Mouse (Mus musculus) G1E (cell line): Measurements from ENCODE around the gene Rbbp8nl. TPM values are rescaled to one million over a fixed set of nuclear protein-coding genes. Genes with fewer than 3 reads are reported as not detected.

Experiments
- ATAC-seq: 2 replicates; pipeline ENCODE4 v1.8.0; 2016; ENCODE audit warnings: mild to moderate bottlenecking; ENCODE audit not compliant: insufficient number of reproducible peaks, poor library complexity, low FRiP score, severe bottlenecking; ENCODE audit errors: extremely low read depth
- DNase-seq: peaks from one replicate; pipeline ENCODE4 v3.0.0; 2012; ENCODE audit warnings: low spot score
- H3K27me3 ChIP-seq: 2 replicates; pipeline ENCODE4 v1.6.1; 2012; ENCODE audit warnings: mild to moderate bottlenecking, low read length, inconsistent platforms; ENCODE audit not compliant: insufficient read depth
- H3K36me3 ChIP-seq: replicated peaks from 2 replicates; pipeline ENCODE3; 2012; ENCODE audit warnings: mild to moderate bottlenecking, inconsistent platforms
- H3K4me1 ChIP-seq: 2 replicates; pipeline ENCODE4 v1.6.1; 2012; ENCODE audit warnings: low read depth, low read length, inconsistent platforms, mixed read lengths; ENCODE audit not compliant: insufficient read depth
- H3K4me3 ChIP-seq: 2 replicates; pipeline ENCODE4 v1.5.1; 2012; ENCODE audit warnings: low read depth, mild to moderate bottlenecking, inconsistent platforms, low read length, moderate library complexity, mixed read lengths
- H3K9me3 ChIP-seq: replicated peaks from 2 replicates; pipeline ENCODE4 v1.6.1; 2012; ENCODE audit warnings: inconsistent platforms
- CTCF ChIP-seq: IDR thresholded peaks from 2 replicates; pipeline ENCODE4 v1.5.1; 2012; ENCODE audit warnings: low read depth, low read length, inconsistent platforms, mixed read lengths
- GATA1 ChIP-seq: IDR thresholded peaks from 2 replicates; pipeline ENCODE4 v1.6.1; 2012; ENCODE audit warnings: borderline replicate concordance, low read length, inconsistent platforms, mixed read lengths
- GATA2 ChIP-seq: IDR thresholded peaks from 2 replicates; pipeline ENCODE4 v1.6.1; 2012; ENCODE audit warnings: low read depth, low read length, inconsistent platforms, borderline replicate concordance
- POLR2AphosphoS5 ChIP-seq: IDR thresholded peaks from 2 replicates; pipeline ENCODE4 v1.6.1; 2012; ENCODE audit warnings: low read depth, low read length, inconsistent platforms; ENCODE audit not compliant: insufficient replicate concordance
- TAL1 ChIP-seq: conservative IDR thresholded peaks from 2 replicates; pipeline ENCODE4 v1.6.1; 2012; ENCODE audit warnings: low read depth, low read length, inconsistent platforms, mixed read lengths
- polyA plus RNA-seq: library from polyadenylated mRNA; stranded (reverse); fragments of >175 nt; gene quantifications from 2 replicates; pipeline ENCODE4 v1.2.3, GENCODE M21; 2012
- total RNA-seq, 2 experiments: library from RNA; stranded (forward) in 1 of 2; stranded (reverse) in 1 of 2; fragments of 200-1000 nt in 1 of 2; fragments of >200 nt in 1 of 2; fragmentation: Nextera tagmentation in 1 of 2; gene quantifications; 2 replicates each; pipeline ENCODE4 v1.2.3; 2014 to 2017

Gene Rbbp8nl
- total and polyA plus RNA-seq, 3 experiments: 0.11 TPM; not detected in 2

- Histone ChIP-seq H3K36me3 (peaks cover 53% of the 10 kb centered on the region), H3K9me3 (no peaks in the 10 kb centered on the region), H3K4me1 (peaks cover 63% of the 10 kb centered on the region), H3K4me3 (peak overlapping the region; percentile 82; the same call in 1 of the 2 replicates), H3K27me3 (peaks cover 16% of the 10 kb centered on the region)
- no peak for ATAC-seq
- TF ChIP-seq GATA1 (no peak), POLR2AphosphoS5 (no peak), TAL1 (no peak), GATA2 (no peak), CTCF (no peak)
- no peak for DNase-seq
Measured at GRCm38 (mm10) chr2:180271804-180272395, 17.8 kb downstream of the Rbbp8nl start.

DNA sequence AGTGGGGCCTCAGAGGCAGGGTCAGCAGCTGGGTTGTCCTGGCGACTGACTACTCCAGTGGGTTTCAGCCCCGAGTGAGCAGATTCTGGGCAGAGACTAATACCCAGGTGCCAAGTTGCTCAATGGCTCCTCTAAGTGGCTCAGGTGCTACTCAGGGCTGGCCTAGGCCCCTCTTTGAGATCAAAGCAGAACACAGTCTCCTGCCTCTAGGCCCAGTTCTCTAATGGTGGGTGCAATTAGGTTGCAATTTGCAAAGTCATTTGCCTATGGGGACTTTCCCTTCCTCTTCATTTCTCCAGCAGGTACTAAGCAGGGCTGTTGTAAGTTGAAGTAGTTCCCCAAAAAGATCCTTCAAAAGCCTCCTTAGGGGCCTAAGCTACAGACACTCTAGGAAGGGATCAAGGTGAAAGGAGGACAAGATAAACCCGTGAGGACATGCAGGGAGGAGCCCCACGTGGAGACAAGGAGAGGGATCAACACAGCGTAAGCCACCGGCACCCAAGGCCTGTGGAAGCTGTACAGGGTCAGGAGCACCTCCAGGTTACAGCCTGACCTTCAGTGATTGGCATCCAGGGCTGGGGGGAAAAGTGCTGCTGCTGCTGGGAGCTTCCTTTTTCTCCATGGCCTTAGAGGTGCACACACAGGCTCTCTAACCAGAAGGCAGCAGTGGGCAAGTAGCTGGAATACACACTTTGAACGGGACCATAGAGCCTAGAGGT lies 19.0 kb downstream of the Rbbp8nl start:
- H3K36me3 ChIP-seq: peaks cover 65% of the 10 kb centered on the region
- DNase-seq (no peak), ATAC-seq (no peak)
- H3K27me3 ChIP-seq: peaks cover 6% of the 10 kb centered on the region; the same call in 1 of the 2 replicates
- TF ChIP-seq GATA2 (no peak), TAL1 (no peak), CTCF (no peak)
- H3K9me3 ChIP-seq: no peaks in the 10 kb centered on the region
- no peak overlapping the region for H3K4me3 ChIP-seq
- peaks cover 51% of the 10 kb centered on the region for H3K4me1 ChIP-seq

GRCm38 (mm10) chr2:180269329-180269728 lies 20.4 kb downstream of the Rbbp8nl start:
- Histone ChIP-seq H3K4me3 (no peak overlapping the region), H3K36me3 (peaks cover 77% of the 10 kb centered on the region), H3K27me3 (no peaks in the 10 kb centered on the region), H3K9me3 (no peaks in the 10 kb centered on the region), H3K4me1 (peaks cover 38% of the 10 kb centered on the region)
- DNase-seq (no peak), ATAC-seq (no peak)
- no peak for TF ChIP-seq POLR2AphosphoS5
- no peak for TF ChIP-seq CTCF
- TF ChIP-seq GATA2: no peak
- TF ChIP-seq GATA1: no peak
- no peak for TF ChIP-seq TAL1

- Histone ChIP-seq H3K27me3 (no peaks in the 10 kb centered on the region), H3K9me3 (no peaks in the 10 kb centered on the region), H3K4me3 (no peak overlapping the region), H3K36me3 (peaks cover 91% of the 10 kb centered on the region), H3K4me1 (peaks cover 32% of the 10 kb centered on the region)
- no peak for ATAC-seq
- DNase-seq: no peak
- TF ChIP-seq TAL1: no peak
- no peak for TF ChIP-seq CTCF
- TF ChIP-seq GATA1: no peak
- TF ChIP-seq POLR2AphosphoS5: no peak
- no peak for TF ChIP-seq GATA2
Measured at GRCm38 (mm10) chr2:180267955-180268354, 21.7 kb downstream of the Rbbp8nl start.

GRCm38 (mm10) chr2:180262891-180263290 lies 26.8 kb downstream of the Rbbp8nl start:
- no peak overlapping the region for H3K4me3 ChIP-seq
- TF ChIP-seq TAL1: no peak
- no peak for TF ChIP-seq CTCF
- TF ChIP-seq GATA1: no peak
- TF ChIP-seq GATA2: no peak
- TF ChIP-seq POLR2AphosphoS5: no peak
- DNase-seq (no peak), ATAC-seq (no peak)
- H3K27me3 ChIP-seq: no peaks in the 10 kb centered on the region
- peaks cover 30% of the 10 kb centered on the region for H3K4me1 ChIP-seq
- H3K9me3 ChIP-seq: no peaks in the 10 kb centered on the region
- peaks cover 97% of the 10 kb centered on the region for H3K36me3 ChIP-seq

DNA sequence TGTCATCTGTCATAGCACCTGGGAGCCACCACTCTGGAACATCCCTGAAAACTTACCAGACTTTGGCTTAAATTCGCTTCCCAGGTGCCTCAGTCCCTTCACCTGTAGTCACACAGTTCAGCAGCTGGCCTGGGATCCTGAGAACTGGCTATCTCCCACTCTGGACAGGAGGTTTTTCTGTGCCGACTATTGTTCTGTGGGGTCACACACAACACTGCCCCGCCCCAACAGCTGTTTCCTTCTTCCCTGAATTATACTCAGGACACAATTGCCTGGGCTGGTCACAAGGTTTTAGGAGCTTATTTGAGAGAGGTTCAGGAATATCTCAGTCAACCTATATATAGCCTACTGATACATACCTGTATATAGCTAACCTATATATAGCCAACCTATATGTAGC lies 27.2 kb downstream of the Rbbp8nl start:
- no peak for ATAC-seq
- H3K4me3 ChIP-seq: no peak overlapping the region
- DNase-seq: no peak
- peaks cover 97% of the 10 kb centered on the region for H3K36me3 ChIP-seq
- no peak for TF ChIP-seq TAL1
- TF ChIP-seq GATA2: no peak
- no peak for TF ChIP-seq CTCF
- TF ChIP-seq POLR2AphosphoS5: no peak
- no peak for TF ChIP-seq GATA1
- H3K27me3 ChIP-seq: no peaks in the 10 kb centered on the region
- peaks cover 31% of the 10 kb centered on the region for H3K4me1 ChIP-seq
- no peaks in the 10 kb centered on the region for H3K9me3 ChIP-seq
